Mouse (Mus musculus): Measurements from ENCODE around the gene Tmcc2.
A peak's percentile ranks its signal among the peaks of the same experiment; 100 is the strongest.

The Tmcc2 gene

GRCm38 (mm10) chr1:132390691-132391579 lies at the start of gene Tmcc2:
Gene Tmcc2, minus strand, starts transcription at chr1:132391281.
- DNase-seq, result peak; percentile 38

GRCm38 (mm10) chr1:132437389-132437788 lies 46.3 kb upstream of the Tmcc2 start:
- DNase-seq, result no peak

GRCm38 (mm10) chr1:132436960-132437359 lies 45.9 kb upstream of the Tmcc2 start:
- no peak for DNase-seq

- peak; percentile 29 for DNase-seq
Measured at GRCm38 (mm10) chr1:132436320-132436958, 45.4 kb upstream of the Tmcc2 start.

GRCm38 (mm10) chr1:132434032-132434431 lies 43.0 kb upstream of the Tmcc2 start:
- DNase-seq, result no peak

GRCm38 (mm10) chr1:132433349-132433748 lies 42.3 kb upstream of the Tmcc2 start:
- peak; percentile 20 for DNase-seq

GRCm38 (mm10) chr1:132431716-132432115 lies 40.6 kb upstream of the Tmcc2 start:
- DNase-seq, result peak; percentile 46

- DNase-seq, result no peak
Measured at GRCm38 (mm10) chr1:132430818-132431217, 39.7 kb upstream of the Tmcc2 start.

GRCm38 (mm10) chr1:132425600-132425999 lies 34.5 kb upstream of the Tmcc2 start:
- no peak for DNase-seq

- DNase-seq, result no peak
Measured at GRCm38 (mm10) chr1:132422912-132423696, 32.0 kb upstream of the Tmcc2 start.

- no peak for DNase-seq
Measured at GRCm38 (mm10) chr1:132420662-132421061, 29.6 kb upstream of the Tmcc2 start.

- no peak for DNase-seq
Measured at GRCm38 (mm10) chr1:132420206-132420605, 29.1 kb upstream of the Tmcc2 start.

GRCm38 (mm10) chr1:132417319-132418251 lies 26.5 kb upstream of the Tmcc2 start, which contains the start of gene Dstyk:
Gene Dstyk, plus strand, starts transcription at chr1:132417555.
- peak; percentile 97 for DNase-seq

- DNase-seq, result no peak
Measured at GRCm38 (mm10) chr1:132416943-132417290, 25.8 kb upstream of the Tmcc2 start.

- peak; percentile 18 for DNase-seq
Measured at GRCm38 (mm10) chr1:132416244-132416942, 25.3 kb upstream of the Tmcc2 start.

GRCm38 (mm10) chr1:132410657-132411056 lies 19.6 kb upstream of the Tmcc2 start:
- DNase-seq, result no peak

- no peak for DNase-seq
Measured at GRCm38 (mm10) chr1:132401843-132402242, 10.8 kb upstream of the Tmcc2 start.

GRCm38 (mm10) chr1:132400538-132400937 lies 9.5 kb upstream of the Tmcc2 start:
- DNase-seq, result no peak

GRCm38 (mm10) chr1:132396705-132397104 lies 5.6 kb upstream of the Tmcc2 start:
- no peak for DNase-seq

GRCm38 (mm10) chr1:132392872-132393271 lies 1.8 kb upstream of the Tmcc2 start:
- DNase-seq, result no peak

- DNase-seq, result peak; percentile 74
Measured at GRCm38 (mm10) chr1:132391580-132392022, 520 bp upstream of the Tmcc2 start.

Measured in lung, postnatal 10 days (tissue).